Mouse (Mus musculus) mouse embryonic stem cell (cell line): ENCODE measurements around the gene Papss1.

Experiments
- in situ Hi-C, 2 experiments: fragments of 300-500 bp; cut with MboI; formaldehyde crosslinking; loops; 1 replicate in 1 of 2; 3 replicates in 1 of 2; pipeline ENCODE4 v1.14.3; 2019 to 2020; ENCODE audit warnings: low sequenced_read_pairs in 2 of 2, low pct_unique_long_range_greater_than_20kb in 1 of 2, mixed read lengths in 1 of 2; ENCODE audit not compliant: unreplicated experiment in 1 of 2

Papss1 gene

DNA sequence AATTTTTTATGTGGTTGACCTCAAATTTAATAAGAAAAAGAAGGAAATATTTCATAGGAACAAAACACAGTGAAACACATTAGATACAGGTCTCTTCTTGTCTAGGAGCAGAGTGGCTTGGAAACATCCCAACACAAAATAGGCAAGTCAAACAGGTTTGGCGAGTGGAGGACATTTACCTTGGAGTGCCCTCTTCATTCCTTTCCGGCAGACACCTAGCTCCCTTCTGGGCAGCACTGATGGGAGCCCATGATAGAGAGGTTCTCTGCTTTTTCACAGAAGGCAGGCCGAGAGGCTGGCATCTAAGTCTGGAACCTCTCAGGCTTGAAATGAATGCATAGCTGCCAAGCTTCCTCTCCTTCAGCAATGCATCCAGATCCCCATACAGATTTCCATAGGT, 9.0 kb downstream of the Papss1 start:
- in situ Hi-C loops: no loop called here

DNA sequence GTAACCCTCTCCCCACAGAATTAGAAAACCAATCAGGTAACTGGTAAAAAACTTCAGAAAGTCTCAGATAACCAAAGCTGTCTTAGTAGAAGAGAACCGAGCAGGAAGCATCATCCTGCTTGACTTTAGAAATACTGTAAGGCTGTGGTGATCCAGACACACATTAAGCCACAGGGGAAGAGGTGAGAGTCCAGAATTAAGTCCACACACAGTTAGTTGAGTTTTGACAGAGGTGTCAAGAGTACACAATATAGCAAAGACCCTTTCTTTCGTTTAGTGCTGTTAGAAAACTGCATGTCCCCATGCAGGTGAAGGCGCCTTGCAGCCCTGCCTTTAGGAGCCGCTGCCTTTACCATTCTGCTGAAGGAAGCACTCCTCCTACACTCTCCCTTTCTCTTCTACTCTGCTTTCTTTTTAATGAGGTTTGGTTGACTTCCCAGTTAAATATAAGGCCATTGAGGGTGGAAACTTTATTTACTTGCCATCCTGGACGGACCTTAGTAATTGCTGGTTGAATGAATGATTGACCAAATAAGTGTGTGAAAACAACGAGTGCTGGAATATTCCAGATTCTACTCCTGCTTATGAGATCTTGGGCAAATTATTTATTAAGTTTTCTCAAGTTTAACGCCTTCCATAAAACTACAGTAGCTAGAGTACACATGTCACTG, 14.0 kb downstream of the Papss1 start:
- in situ Hi-C loops: no loop called here

DNA sequence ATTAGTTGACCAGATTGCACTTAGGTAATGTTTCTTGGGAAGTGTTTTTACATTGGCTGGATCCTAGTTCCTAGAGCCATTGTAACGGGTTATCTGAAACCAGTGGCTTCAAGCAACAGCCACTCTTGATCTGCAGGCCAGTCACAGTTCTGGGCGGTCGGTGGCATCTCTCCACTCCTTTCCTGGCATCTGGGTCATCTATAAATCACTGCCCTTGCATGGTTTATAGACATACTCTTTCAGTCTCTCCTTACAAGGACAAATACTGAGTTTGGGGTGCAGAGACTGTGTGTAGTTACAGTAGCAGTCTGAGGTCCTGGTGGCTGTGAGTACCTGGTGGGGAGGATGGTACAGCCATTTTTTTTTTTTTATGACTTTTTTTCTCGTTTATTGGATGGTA, 15.5 kb downstream of the Papss1 start:
- in situ Hi-C loops: no loop called here

DNA sequence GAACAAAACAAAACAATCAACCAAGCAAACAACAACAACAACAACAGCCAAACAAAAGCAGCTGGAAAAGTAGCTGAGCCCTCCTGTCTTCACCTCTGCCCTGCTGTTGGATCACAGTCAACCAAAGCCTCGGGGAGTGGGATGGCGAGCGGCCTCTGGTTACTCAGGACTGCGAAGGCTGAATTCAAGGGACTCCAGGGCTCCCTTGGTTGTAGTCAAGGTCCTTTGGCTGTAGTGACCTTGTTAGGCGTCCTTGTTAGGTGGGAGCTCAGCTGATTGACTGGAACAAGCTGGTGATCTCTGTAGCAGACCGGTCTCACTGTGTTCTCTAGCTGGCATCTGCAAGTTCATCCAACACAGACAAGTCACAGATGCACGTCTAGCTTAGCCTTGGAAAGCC, 16.5 kb downstream of the Papss1 start:
- in situ Hi-C loops: no loop called here

DNA sequence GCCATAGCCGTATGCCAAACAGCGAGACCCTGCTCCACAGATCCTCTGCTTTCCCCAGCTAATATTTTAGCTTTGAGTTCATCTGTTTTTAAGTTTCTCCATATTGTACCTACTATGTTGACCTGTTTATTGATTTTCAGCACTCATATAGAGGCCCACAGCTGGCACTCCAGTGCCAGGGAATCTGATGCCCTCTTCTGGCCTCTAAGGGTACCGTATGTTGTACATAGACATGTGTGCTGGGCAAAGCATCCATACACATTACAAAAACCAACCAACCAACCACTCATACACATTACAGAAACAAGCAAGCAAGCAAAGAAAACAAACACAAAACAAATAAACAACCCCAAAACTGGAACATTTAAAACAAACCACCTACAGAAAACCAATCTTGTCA, 22.2 kb downstream of the Papss1 start:
- in situ Hi-C loops: no loop called here

DNA sequence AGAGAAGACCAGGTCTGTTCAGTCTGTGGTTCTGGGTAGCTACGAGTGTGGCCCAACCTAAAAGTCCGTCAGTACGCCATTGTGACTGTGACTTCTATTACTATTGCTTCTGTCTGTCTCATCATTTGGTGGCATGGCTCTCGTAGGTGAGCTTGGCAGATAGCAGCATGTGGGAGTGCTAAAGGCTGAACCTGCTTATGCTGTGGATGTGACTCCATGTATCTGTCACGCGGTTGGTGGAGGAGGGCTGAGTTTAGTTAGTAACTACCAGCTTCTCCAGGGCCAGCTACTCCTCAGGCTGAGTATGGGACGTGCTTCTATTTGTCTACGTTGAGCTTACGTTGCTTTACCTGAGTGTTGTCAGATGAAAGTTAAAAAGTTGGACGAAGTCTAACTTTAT, 23.4 kb downstream of the Papss1 start:
- in situ Hi-C loops: no loop called here

DNA sequence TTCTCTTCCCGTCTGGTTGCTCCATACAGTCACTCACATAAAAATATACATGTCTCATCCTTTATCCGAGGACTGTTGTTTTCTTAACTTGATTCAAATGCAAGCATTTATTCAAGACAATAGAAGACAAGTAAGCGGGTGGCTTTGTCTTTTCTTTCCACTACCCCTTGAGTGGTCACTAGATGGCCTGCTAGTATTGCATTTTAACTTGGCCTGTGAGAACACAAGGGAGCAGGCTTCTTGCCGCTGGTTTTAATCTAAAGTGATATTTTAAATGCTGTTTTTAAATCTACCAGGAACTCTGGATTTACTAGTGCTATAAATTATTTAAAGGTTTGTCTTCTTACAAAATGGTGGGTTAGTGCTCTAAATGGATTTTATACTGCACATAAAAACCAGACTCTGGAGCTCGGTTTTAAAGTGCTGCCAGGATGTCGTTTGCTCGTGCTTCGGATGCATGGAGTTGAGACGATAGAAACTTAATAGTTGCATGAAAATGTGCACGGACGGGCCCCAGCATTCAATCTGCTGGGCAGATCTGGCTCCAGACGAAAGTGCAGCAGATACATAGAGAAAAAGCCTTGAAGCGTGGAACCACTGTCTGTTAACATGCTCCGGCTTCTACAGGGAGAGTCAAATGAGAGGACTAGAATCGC, 28.7 kb downstream of the Papss1 start:
- in situ Hi-C loops: no loop called here

DNA sequence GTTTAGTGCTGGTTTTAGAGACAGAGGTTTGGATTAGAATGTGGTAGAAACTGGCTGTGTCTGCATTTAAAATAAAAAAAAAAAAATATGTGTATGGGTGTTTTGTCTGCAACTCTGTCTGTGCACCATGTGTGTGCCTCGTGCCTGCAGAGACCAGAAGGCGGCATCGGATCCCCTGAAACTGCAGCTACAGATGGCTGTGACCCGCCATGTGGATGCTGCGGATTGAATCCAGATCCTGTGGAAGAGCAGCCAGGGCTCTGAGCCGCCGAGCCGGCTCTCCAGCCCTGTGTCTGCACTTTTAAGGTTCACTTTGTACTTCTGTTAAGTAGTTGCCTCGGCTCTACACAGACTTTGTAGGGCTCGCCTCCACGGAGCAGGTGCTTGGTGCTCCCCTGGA, 29.8 kb downstream of the Papss1 start:
- in situ Hi-C loops: no loop called here

DNA sequence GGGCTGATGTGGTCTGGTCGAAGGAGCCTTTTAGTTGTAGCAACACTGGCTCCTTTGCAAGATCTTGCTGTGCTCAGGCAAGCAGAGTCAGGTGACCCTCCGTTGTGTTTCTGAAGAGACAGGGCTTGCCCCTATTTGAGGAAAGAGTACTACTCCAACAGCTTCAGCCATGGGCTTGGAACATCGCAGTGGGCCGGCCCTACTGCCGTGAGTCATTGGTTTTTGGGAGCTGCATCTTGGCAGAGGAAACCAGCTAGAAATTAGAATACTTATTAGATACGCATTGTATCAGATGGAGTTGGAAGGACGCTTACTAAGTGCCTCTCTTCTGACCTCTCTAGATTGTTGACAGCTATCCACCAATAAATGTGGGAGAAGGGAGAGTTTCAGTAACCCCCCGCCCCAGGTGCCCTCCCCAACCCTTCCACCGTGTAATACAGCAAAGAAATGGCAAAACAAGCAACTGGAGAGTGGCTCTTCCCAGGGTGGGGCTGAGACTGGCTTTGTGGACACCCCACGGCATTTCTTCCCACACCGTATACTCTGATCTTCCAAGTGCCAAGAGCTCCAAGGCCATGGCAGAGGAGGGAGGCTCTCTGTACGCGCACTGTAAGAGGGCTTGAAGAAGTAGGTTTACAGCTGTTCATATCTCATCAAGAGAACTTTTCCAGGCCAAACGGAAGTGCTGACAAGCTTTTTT, 31.1 kb downstream of the Papss1 start:
- in situ Hi-C loops: no loop called here

DNA sequence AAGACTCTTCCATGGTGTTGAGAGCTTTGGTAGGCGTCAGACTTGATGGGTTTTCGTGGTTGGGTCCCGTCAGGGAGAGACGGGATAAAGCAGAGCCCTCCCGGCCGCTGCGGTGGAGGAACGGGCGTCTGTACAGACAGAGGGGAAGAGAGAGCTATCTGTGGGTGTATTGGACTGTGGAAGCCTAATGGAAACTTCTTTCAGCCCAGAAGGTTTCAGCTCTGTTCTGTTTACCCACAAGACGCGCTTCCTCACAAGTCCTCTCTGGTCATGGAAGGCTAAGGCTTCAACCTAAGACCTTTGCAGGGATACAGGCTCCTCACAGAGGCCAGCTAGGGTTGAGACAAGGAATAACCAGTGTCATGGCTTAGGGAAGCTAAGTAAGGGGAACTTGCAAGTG, 36.2 kb downstream of the Papss1 start:
- in situ Hi-C loops: no loop called here

DNA sequence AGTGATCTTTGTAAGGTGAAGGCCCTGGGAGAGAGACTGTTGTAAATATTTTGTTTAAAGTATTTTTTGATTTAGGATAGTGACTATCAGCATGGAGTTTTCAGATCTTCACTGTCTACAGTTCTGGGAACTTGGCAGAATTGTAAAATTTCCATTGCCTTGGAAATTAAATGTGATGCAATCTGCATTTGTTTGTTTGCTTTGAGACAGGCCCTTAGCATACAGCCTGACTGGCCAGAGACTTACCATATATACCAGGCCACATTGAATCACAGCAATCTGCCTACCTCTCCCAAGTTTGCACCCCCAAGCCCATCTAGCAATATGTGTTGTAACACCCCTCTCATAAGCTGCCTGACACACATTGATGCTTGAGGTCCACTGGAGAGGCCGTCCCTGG, 36.8 kb downstream of the Papss1 start:
- in situ Hi-C loops: no loop called here

DNA sequence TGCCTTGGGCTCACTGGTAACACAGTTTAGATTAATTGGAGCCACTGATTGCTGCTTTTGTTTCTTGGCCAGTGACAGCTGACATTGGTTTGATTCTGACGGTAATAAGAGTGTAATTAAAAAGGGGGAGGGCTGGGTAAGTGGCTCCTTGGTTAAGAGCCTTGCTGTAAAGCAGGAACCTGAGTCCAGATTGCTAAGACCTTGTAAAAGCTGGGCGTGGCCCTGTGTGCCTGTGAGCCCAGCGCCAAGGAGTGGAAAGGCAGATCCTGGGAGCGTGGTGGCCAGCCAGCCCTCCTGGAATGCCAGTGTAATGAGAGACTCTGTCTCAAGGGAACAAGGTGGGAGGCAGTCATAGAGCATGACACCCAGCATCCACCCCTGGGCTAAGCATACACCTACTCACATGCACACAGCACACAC, 38.4 kb downstream of the Papss1 start:
- in situ Hi-C loops: no loop called here

DNA sequence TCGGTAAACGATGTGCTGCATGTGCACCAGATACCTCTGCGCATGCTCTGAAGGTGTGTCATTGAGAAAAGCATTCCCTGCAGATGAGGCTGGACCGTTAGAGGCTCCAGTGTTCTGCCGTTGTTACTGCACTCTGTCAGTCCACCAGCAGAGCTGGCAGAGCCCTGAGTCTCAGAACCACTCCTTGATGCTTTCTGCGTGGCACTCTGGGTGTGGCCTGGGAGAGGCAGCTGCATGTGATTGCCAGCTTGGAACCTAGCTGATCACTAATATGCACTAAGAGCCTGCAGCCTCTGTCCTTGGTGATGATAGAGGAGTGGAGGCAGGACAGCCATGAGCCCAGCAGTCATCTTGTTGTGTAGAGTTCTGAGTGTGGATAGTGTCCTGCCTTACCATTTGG, 43.5 kb downstream of the Papss1 start:
- in situ Hi-C loops: no loop called here

DNA sequence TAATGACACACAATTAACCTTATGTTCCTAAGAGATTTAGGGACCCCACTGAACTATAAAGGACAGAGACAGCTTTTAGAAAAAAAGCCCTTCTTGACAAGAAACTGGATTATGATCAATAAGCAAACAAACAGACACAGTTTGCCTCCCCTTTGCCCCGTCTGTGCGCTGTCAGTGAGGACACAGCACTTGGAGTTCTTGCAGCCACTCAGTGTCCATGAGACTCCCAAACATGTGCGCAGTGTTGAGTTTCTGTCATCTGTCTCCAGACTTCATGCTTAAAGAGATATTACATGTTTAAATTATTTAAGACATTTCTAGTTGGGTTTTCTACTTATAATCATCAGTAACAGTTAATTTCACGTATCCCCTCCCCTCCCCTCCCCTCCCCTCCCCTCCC, 45.1 kb downstream of the Papss1 start:
- in situ Hi-C loops: no loop called here

DNA sequence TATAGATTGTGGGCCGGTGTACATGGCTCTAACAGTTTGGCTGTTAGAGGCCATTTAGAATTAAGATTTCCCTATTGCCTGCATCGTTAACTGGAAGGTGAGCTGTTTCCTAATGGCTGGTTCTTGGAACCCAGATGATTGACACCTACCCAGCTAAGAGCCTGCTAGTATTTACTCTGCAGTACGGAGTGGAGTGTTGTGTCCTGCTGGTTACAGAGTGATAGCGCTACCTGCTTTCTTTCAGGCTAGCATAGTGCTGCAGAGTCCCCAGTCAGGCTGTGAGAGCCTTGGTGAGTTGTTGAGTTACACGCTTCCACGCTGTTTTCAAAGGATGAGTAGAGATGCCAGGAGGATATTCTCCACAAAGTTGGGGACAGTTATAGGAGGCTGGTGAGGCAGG, 46.0 kb downstream of the Papss1 start:
- in situ Hi-C loops: no loop called here

DNA sequence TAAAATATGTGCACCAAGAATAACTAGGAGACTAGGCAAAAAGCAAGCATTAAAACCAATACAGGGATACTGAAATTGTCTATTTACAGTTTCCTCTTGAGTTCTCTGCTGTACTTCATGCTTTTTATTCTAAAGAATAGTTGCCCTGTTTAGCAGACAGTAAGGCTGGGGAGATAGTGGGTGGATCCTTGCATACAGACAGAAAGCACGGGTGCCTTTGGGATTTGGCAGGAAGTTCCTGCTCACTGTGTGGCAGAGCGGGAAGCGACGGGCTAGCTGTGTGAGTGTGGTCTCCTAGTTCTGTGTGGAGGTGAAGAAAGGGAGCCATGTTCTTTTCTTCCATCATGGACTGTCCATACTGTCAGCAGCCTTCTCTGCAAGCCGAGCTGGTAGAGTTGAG, 48.3 kb downstream of the Papss1 start:
- in situ Hi-C loops: no loop called here

DNA sequence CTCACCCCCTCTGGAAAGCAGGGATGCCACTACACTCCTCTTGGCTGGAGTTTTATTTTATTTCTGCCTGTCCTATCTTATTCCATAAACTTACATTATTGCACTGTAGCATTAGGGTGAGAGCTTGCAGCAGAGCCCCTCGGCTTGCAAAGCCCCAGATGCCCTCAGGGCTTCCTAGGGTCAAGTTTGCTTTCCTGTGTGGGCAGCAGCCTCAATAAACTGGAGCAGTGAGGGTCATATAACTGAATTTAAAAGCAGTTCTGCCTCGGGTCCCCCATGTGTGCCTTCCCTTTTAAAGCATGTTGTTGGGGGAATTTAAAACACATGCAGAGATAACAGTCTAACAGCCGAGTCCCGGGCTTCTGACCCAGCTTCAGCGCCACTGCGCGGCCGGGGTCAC, 49.5 kb downstream of the Papss1 start:
- in situ Hi-C loops: no loop called here

DNA sequence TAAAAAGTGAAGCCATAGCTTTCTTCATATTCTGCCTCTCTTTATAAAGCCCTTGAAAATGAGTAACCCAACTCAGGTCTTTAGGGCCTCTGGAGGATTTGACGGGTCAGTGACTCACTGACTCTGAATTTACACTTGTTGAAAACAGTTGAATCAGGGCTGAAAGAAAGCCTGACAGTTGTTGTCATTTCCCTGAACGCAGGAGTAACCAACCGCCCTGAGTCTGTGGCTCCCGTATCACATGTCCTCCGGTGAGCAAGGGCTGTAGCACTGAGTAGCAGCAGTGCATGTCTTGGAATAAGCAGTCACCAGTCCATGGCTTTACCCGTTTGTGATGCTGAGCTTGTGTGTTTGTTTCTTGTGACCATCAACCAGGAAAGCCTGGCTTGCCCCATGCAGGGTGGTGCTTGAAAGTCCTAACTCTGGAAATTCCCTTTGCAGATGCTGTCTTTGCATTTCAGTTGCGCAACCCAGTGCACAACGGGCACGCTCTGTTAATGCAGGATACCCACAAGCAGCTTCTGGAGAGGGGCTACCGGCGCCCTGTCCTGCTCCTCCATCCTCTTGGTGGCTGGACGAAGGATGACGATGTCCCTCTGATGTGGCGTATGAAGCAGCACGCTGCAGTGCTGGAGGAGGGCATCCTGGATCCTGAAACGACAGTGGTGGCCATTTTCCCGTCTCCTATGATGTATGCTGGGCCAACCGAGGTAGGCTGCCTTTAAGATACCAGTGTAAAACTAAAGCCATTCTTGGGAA, 54.2 kb downstream of the Papss1 start:
- in situ Hi-C loops: no loop called here

DNA sequence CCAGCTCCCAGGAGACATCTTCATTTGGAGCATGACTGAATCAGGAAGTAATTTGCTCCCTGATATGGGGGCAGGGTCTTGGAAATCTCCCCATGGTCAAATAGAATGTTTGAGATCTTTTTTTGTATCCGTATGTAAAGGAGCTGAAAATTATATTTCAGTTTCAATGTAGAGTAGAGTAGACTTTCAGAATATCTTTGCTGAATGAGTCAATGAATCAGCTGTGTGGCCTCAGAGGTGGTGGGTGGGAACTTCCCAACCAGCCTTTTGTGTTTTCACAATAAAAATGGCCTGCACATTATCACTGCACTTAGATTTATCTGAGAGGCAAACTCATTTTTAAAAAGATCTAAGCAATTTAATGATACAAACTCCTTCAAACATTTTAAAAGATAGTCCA, 58.6 kb downstream of the Papss1 start:
- in situ Hi-C loops: no loop called here
